ENCODE assay signal across 9 mouse cellular contexts in the genomic region with DNA sequence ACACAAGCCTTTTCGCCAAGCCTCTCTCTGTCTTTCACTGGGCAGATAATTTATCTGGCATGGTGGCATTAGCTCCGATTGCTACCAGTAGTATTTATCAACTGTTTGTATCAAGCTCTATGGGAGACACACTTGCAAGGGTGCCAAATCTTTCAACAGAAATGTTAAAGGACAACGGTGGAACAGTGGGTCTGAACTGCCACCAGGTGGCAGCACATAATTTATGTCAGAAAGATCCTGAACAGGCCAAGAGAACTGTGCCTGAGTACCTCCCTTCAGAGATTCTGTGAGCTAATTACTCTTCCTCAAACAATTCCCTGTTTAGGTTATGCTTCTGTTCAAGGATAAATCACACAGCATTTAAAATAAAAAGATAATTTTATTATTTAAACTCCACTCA. TPM values are rescaled to one million over a fixed set of nuclear protein-coding genes. Genes with fewer than 3 reads are reported as not detected.
DNase-seq lines count a peak whose midpoint lies in the region; ATAC-seq lines count a peak whose summit lies in the region.
"Had no signal": no experiment of that assay in that cellular context is flagged by ENCODE, and none has a peak within 500 bp of the region (broad histone marks: within the 10 kb centered on the region; RNA-seq: fewer than 3 reads in every experiment).

No protein-coding gene starts in this region.

- H3K9ac ChIP-seq in hindbrain, embryonic 11.5 days (ENCODE audit: low read depth, low read length), result no peak overlapping the region
- no peak overlapping the region for H3K9ac ChIP-seq in hindbrain, embryonic 12.5 days
- no peak overlapping the region for H3K9ac ChIP-seq in embryonic facial prominence, embryonic 11.5 days (replicated peaks; ENCODE audit: low read length)
- no peak overlapping the region for H3K9ac ChIP-seq in midbrain, embryonic 11.5 days (ENCODE audit: low read length)

- H3K36me3 ChIP-seq in hindbrain, embryonic 11.5 days (ENCODE audit: control insufficient read depth, insufficient read depth, low read length), result no peaks in the 10 kb centered on the region
- H3K36me3 ChIP-seq in hindbrain, embryonic 12.5 days, result peaks cover 5% of the 10 kb centered on the region; the same call in 1 of the 2 replicates
- no peaks in the 10 kb centered on the region for H3K36me3 ChIP-seq in embryonic facial prominence, embryonic 11.5 days (replicated peaks; ENCODE audit: control insufficient read depth, insufficient read depth, low read depth, low read length)
- no peaks in the 10 kb centered on the region; the same call in 1 of the 2 replicates for H3K36me3 ChIP-seq in midbrain, embryonic 11.5 days (ENCODE audit: control insufficient read depth, insufficient read depth, low read length)

- WGBS in hindbrain, embryonic 11.5 days, result 21% methylated on average over 3 of the region's 3 CpGs
- WGBS in hindbrain, embryonic 12.5 days, result 20% methylated on average over 3 of the region's 3 CpGs
- 15% methylated on average over 3 of the region's 3 CpGs for WGBS in embryonic facial prominence, embryonic 11.5 days
- whole genome bisulfite sequencing in midbrain, embryonic 11.5 days, result 20% methylated on average over 3 of the region's 3 CpGs

- H3K27ac ChIP-seq in hindbrain, embryonic 11.5 days (ENCODE audit: low read depth, low read length), result no peak overlapping the region
- H3K27ac ChIP-seq in hindbrain, embryonic 12.5 days, result no peak overlapping the region
- H3K27ac ChIP-seq in embryonic facial prominence, embryonic 11.5 days (replicated peaks; ENCODE audit: low read depth, low read length), result no peak overlapping the region
- H3K27ac ChIP-seq in midbrain, embryonic 11.5 days (ENCODE audit: low read depth, low read length), result no peak overlapping the region

- 0 out of 2 replicates have a peak, but pooled peaks cover 2% of the 10 kb centered on the region for H3K27me3 ChIP-seq in hindbrain, embryonic 11.5 days (ENCODE audit: control insufficient read depth, insufficient read depth, low read length)
- H3K27me3 ChIP-seq in hindbrain, embryonic 12.5 days, result 0 out of 2 replicates have a peak, but pooled peaks cover 3% of the 10 kb centered on the region
- no peaks in the 10 kb centered on the region for H3K27me3 ChIP-seq in embryonic facial prominence, embryonic 11.5 days (ENCODE audit: control insufficient read depth, insufficient read depth, low read length)
- H3K27me3 ChIP-seq in midbrain, embryonic 11.5 days (ENCODE audit: control insufficient read depth, insufficient read depth, low read length), result 0 out of 2 replicates have a peak, but pooled peaks cover 2% of the 10 kb centered on the region

- H3K4me3 ChIP-seq in hindbrain, embryonic 11.5 days (ENCODE audit: low read depth, low read length), result no peak overlapping the region
- no peak overlapping the region for H3K4me3 ChIP-seq in hindbrain, embryonic 12.5 days
- H3K4me3 ChIP-seq in embryonic facial prominence, embryonic 11.5 days (ENCODE audit: low read depth, low read length), result no peak overlapping the region
- H3K4me3 ChIP-seq in midbrain, embryonic 11.5 days (ENCODE audit: low read depth, low read length), result no peak overlapping the region

- 0 out of 2 replicates have a peak, but pooled peaks cover 2% of the 10 kb centered on the region for H3K4me1 ChIP-seq in hindbrain, embryonic 11.5 days (replicated peaks; ENCODE audit: control insufficient read depth, insufficient read depth, low read length)
- H3K4me1 ChIP-seq in hindbrain, embryonic 12.5 days, result peaks cover 15% of the 10 kb centered on the region
- H3K4me1 ChIP-seq in embryonic facial prominence, embryonic 11.5 days (ENCODE audit: control insufficient read depth, insufficient read depth, low read length), result no peaks in the 10 kb centered on the region
- peaks cover 5% of the 10 kb centered on the region; the same call in 1 of the 2 replicates for H3K4me1 ChIP-seq in midbrain, embryonic 11.5 days (ENCODE audit: control insufficient read depth, insufficient read depth, low read length)

- no peaks in the 10 kb centered on the region for H3K9me3 ChIP-seq in hindbrain, embryonic 11.5 days (ENCODE audit: control insufficient read depth, low read length)
- H3K9me3 ChIP-seq in hindbrain, embryonic 12.5 days (replicated peaks), result no peaks in the 10 kb centered on the region
- H3K9me3 ChIP-seq in embryonic facial prominence, embryonic 11.5 days (replicated peaks; ENCODE audit: control insufficient read depth, low read length), result no peaks in the 10 kb centered on the region
- no peaks in the 10 kb centered on the region for H3K9me3 ChIP-seq in midbrain, embryonic 11.5 days (ENCODE audit: control insufficient read depth, low read length)
- H3K9me3 ChIP-seq: megakaryocyte, embryonic 14.5 days had no signal

- H3K4me2 ChIP-seq in hindbrain, embryonic 11.5 days (replicated peaks; ENCODE audit: low read depth, low read length), result no peak overlapping the region
- no peak overlapping the region for H3K4me2 ChIP-seq in hindbrain, embryonic 12.5 days (replicated peaks)
- H3K4me2 ChIP-seq in embryonic facial prominence, embryonic 11.5 days (ENCODE audit: low read depth, low read length), result no peak overlapping the region
- no peak overlapping the region for H3K4me2 ChIP-seq in midbrain, embryonic 11.5 days

- no peak for ATAC-seq in hindbrain, embryonic 11.5 days (ENCODE audit: low FRiP score)
- ATAC-seq in hindbrain, embryonic 12.5 days (ENCODE audit: low FRiP score), result no peak
- ATAC-seq in embryonic facial prominence, embryonic 11.5 days (replicated peaks; ENCODE audit: insufficient number of reproducible peaks, low FRiP score, low TSS enrichment, low read depth), result no peak
- ATAC-seq in midbrain, embryonic 11.5 days (ENCODE audit: low FRiP score), result no peak

- peak; percentile 81 for DNase-seq in hindbrain, embryonic 11.5 days (ENCODE audit: low spot score)
- DNase-seq in adrenal gland, postnatal 36 days, result peak; percentile 66 to 81
- peak; percentile 86 for DNase-seq in embryonic facial prominence, embryonic 11.5 days (ENCODE audit: low spot score)
- peak; percentile 70 for DNase-seq in heart, adult 8-10 months (ENCODE audit: low spot score)
- DNase-seq in layer of hippocampus, postnatal 25 days (ENCODE audit: extremely low spot score in 1 of 2, low spot score in 1 of 2), result peak; percentile 29 to 60
- peak; percentile 90 for DNase-seq in midbrain, embryonic 11.5 days (ENCODE audit: low spot score, missing footprints)
- DNase-seq in spleen, postnatal 14 days (ENCODE audit: low spot score in 2 of 2), result peak; percentile 15 to 61

RNA-seq across cellular contexts. Expression of gene Tesk2, which starts 1.4 kb away (rescaled TPM):
- polyA plus RNA-seq in hindbrain, embryonic 11.5 days (2014; fragmentation: Nextera tagmentation; extraction: Ambion mirVana), result 5.9 and 7.7 TPM in 2 replicates
- 6.9 and 7.4 TPM in 2 replicates for polyA plus RNA-seq in hindbrain, embryonic 12.5 days (2016; fragmentation: Nextera tagmentation; extraction: Ambion mirVana)
- 1 to 10 TPM; 2.9 to 5.9 TPM for total RNA-seq in adrenal gland, postnatal 36 days (2021)
- 10.5 and 12.9 TPM in 2 replicates for polyA plus RNA-seq in embryonic facial prominence, embryonic 11.5 days (2014; fragmentation: Nextera tagmentation; extraction: Ambion mirVana)
- total RNA-seq in heart, adult 8-10 months (2022), result 1 to 10 TPM; 1.6 to 3.3 (median 2.3) TPM
- total RNA-seq in layer of hippocampus, postnatal 25 days (2021), result 1 to 10 TPM; 4.5 TPM
- 5.5 and 6.1 TPM in 2 replicates for polyA plus RNA-seq in midbrain, embryonic 11.5 days (2014; fragmentation: Nextera tagmentation; extraction: Ambion mirVana)

RNA-seq across cellular contexts. Expression of gene Ccdc163, which starts 11.1 kb away (rescaled TPM):
- polyA plus RNA-seq in hindbrain, embryonic 11.5 days (2014; fragmentation: Nextera tagmentation; extraction: Ambion mirVana), result 28.5 and 34.1 TPM in 2 replicates
- 22.4 and 23.6 TPM in 2 replicates for polyA plus RNA-seq in hindbrain, embryonic 12.5 days (2016; fragmentation: Nextera tagmentation; extraction: Ambion mirVana)
- total RNA-seq in adrenal gland, postnatal 36 days (2021), result 10 to 100 TPM; 16.2 to 19.2 TPM
- polyA plus RNA-seq in embryonic facial prominence, embryonic 11.5 days (2014; fragmentation: Nextera tagmentation; extraction: Ambion mirVana), result 24.9 and 33.3 TPM in 2 replicates
- total RNA-seq in heart, adult 8-10 months (2022), result 1 to 10 TPM; 3.0 to 5.7 (median 4.1) TPM
- total RNA-seq in layer of hippocampus, postnatal 25 days (2021), result 1 to 10 TPM; 3.0 to 4.3 TPM
- polyA plus RNA-seq in midbrain, embryonic 11.5 days (2014; fragmentation: Nextera tagmentation; extraction: Ambion mirVana), result 34.3 and 37.7 TPM in 2 replicates

RNA-seq across cellular contexts. Expression of gene Mmachc, which starts 11.2 kb away (rescaled TPM):
- polyA plus RNA-seq in hindbrain, embryonic 11.5 days (2014; fragmentation: Nextera tagmentation; extraction: Ambion mirVana), result 23.3 and 30.9 TPM in 2 replicates
- polyA plus RNA-seq in hindbrain, embryonic 12.5 days (2016; fragmentation: Nextera tagmentation; extraction: Ambion mirVana), result 26.0 and 26.2 TPM in 2 replicates
- total RNA-seq in adrenal gland, postnatal 36 days (2021), result 10 to 100 TPM; 32.9 to 33.5 TPM
- 20.0 and 24.6 TPM in 2 replicates for polyA plus RNA-seq in embryonic facial prominence, embryonic 11.5 days (2014; fragmentation: Nextera tagmentation; extraction: Ambion mirVana)
- total RNA-seq in heart, adult 8-10 months (2022), result 10 to 100 TPM; 61.8 to 72.5 (median 66.4) TPM
- total RNA-seq in layer of hippocampus, postnatal 25 days (2021), result 10 to 100 TPM; 18.0 to 18.3 TPM
- polyA plus RNA-seq in midbrain, embryonic 11.5 days (2014; fragmentation: Nextera tagmentation; extraction: Ambion mirVana), result 23.6 and 28.0 TPM in 2 replicates

RNA-seq across cellular contexts. Expression of gene Prdx1, which starts 34.1 kb away (rescaled TPM):
- polyA plus RNA-seq in hindbrain, embryonic 11.5 days (2014; fragmentation: Nextera tagmentation; extraction: Ambion mirVana), result 985 and 989 TPM in 2 replicates
- polyA plus RNA-seq in hindbrain, embryonic 12.5 days (2016; fragmentation: Nextera tagmentation; extraction: Ambion mirVana), result 731 and 767 TPM in 2 replicates
- 100 to 1,000 TPM; 682 to 824 TPM for total RNA-seq in adrenal gland, postnatal 36 days (2021)
- polyA plus RNA-seq in embryonic facial prominence, embryonic 11.5 days (2014; fragmentation: Nextera tagmentation; extraction: Ambion mirVana), result 1,282 and 1,318 TPM in 2 replicates
- total RNA-seq in heart, adult 8-10 months (2022), result 100 to 1,000 TPM; 475 to 641 (median 529) TPM
- total RNA-seq in layer of hippocampus, postnatal 25 days (2021), result 100 to 1,000 TPM; 162 to 182 TPM
- 1,035 and 1,053 TPM in 2 replicates for polyA plus RNA-seq in midbrain, embryonic 11.5 days (2014; fragmentation: Nextera tagmentation; extraction: Ambion mirVana)

Comparison
In these comparisons a context has a peak if more than half of its experiments do, and no peak if none do; other contexts are left out.
1. DNase-seq: peak in every context shown above with its lines; median percentile 90 in midbrain, embryonic 11.5 days; 86 in embryonic facial prominence, embryonic 11.5 days; 81 in hindbrain, embryonic 11.5 days; 74 in adrenal gland, postnatal 36 days; 70 in heart, adult 8-10 months; 44 in layer of hippocampus, postnatal 25 days; 38 in spleen, postnatal 14 days.